Mouse (Mus musculus) kidney, postnatal 0 days (tissue): ENCODE data around the gene Krt75. TPM values are rescaled to one million over a fixed set of nuclear protein-coding genes. Genes with fewer than 3 reads are reported as not detected.
"Not testable (repeated sequence)": the region's sequence is repeated elsewhere in the genome, so short reads cannot be mapped to it uniquely, and the experiment has no call there.

Experiments
- ATAC-seq: fragments of 200-750 bp; cut with Nextera tagmentation; replicated peaks from 2 replicates; pipeline ENCODE4 v1.8.0; 2017; ENCODE audit warnings: low read depth, moderate number of reproducible peaks, moderate TSS enrichment, moderate library complexity; ENCODE audit not compliant: low FRiP score
- DNase-seq: peaks from one replicate; pipeline ENCODE4 v3.0.0-alpha.2; 2016; ENCODE audit warnings: low spot score
- H3K27ac ChIP-seq: fragments of 300-500 bp; sonication (generic); 2 replicates; pipeline ENCODE4 v1.5.1; 2014; ENCODE audit warnings: mild to moderate bottlenecking
- H3K27me3 ChIP-seq: fragments of 300-500 bp; sonication (generic); 2 replicates; pipeline ENCODE4 v1.6.1; 2014; ENCODE audit warnings: low read length, mixed read lengths; ENCODE audit not compliant: insufficient read depth
- H3K36me3 ChIP-seq: fragments of 300-500 bp; sonication (generic); 2 replicates; pipeline ENCODE4 v1.6.1; 2014; ENCODE audit warnings: low read length, mixed read lengths; ENCODE audit not compliant: insufficient read depth
- H3K4me1 ChIP-seq: fragments of 300-500 bp; sonication (generic); replicated peaks from 2 replicates; pipeline ENCODE4 v1.6.1; 2014; ENCODE audit warnings: antibody characterized with exemption, low read length, mixed read lengths; ENCODE audit not compliant: insufficient read depth
- H3K4me2 ChIP-seq: fragments of 300-500 bp; sonication (generic); 2 replicates; pipeline ENCODE4 v1.6.1; 2014; ENCODE audit warnings: mild to moderate bottlenecking, low read length, moderate library complexity, mixed read lengths
- H3K4me3 ChIP-seq: fragments of 300-500 bp; sonication (generic); replicated peaks from 2 replicates; pipeline ENCODE4 v1.5.1; 2014; ENCODE audit warnings: low read depth, low read length
- H3K9ac ChIP-seq: fragments of 300-500 bp; sonication (generic); 2 replicates; pipeline ENCODE4 v1.6.1; 2014; ENCODE audit warnings: low read depth, low read length
- H3K9me3 ChIP-seq: fragments of 300-500 bp; sonication (generic); replicated peaks from 2 replicates; pipeline ENCODE4 v1.6.1; 2016; ENCODE audit warnings: low read length, inconsistent platforms, mixed read lengths
- CTCF ChIP-seq: IDR thresholded peaks from 2 replicates; pipeline ENCODE4 v1.5.1; 2016; ENCODE audit warnings: antibody characterized with exemption, low read depth, mild to moderate bottlenecking, moderate library complexity
- WGBS: fragments of 180-500 bp; shearing (Covaris S2); extraction: QIAGEN DNeasy Blood & Tissue Kit; methylation state at CpG from one replicate; pipeline ENCODE4 v1.1.7; 2014; 5-methylcytosine and 5-hydroxymethylcytosine counted together
- microRNA-seq: library from miRNA; unstranded; fragments of <30 nt; microRNA quantifications from one replicate; pipeline ENCODE4, GENCODE M21; 2016
- polyA plus RNA-seq: library from polyadenylated mRNA; unstranded; fragments of >200 nt; fragmentation: Nextera tagmentation; extraction: Ambion mirVana; gene quantifications from 2 replicates; pipeline ENCODE4 v1.2.1, GENCODE M21; 2015

The Krt75 gene
- polyA plus RNA-seq, 1 experiment from 2014 or later: 0.20 TPM

- Histone ChIP-seq H3K9me3 (no peaks in the 10 kb centered on the region), H3K27me3 (no peaks in the 10 kb centered on the region), H3K27ac (no peak within 1 kb of the TSS), H3K4me2 (no peak within 1 kb of the TSS), H3K36me3 (no peaks in the 10 kb centered on the region), H3K9ac (no peak within 1 kb of the TSS), H3K4me1 (no peaks in the 10 kb centered on the region; the same call in 1 of the 2 replicates), H3K4me3 (no peak within 1 kb of the TSS)
- TF ChIP-seq CTCF: no peak
- DNase-seq: no peak
- 60% methylated on average over 7 of the region's 7 CpGs for WGBS
- no peak for ATAC-seq
Measured at GRCm38 (mm10) chr15:101532720-101533119, 41.0 kb downstream of the Krt75 start, which contains the start of gene Krt84. Gene Krt84, minus strand, starts transcription at chr15:101532820.

- H3K36me3 ChIP-seq: no peaks in the 10 kb centered on the region
- ATAC-seq (no peak), DNase-seq (no peak)
- no peak overlapping the region for H3K27ac ChIP-seq
- 58% methylated on average over 4 of the region's 4 CpGs for WGBS
- H3K4me1 ChIP-seq: no peaks in the 10 kb centered on the region
- no peak overlapping the region for H3K4me3 ChIP-seq
- no peaks in the 10 kb centered on the region for H3K9me3 ChIP-seq
- H3K4me2 ChIP-seq: no peak overlapping the region
- TF ChIP-seq CTCF: no peak
- H3K9ac ChIP-seq: no peak overlapping the region
- no peaks in the 10 kb centered on the region; the same call in 1 of the 2 replicates for H3K27me3 ChIP-seq
Measured at GRCm38 (mm10) chr15:101522556-101523232, 51.0 kb downstream of the Krt75 start.

GRCm38 (mm10) chr15:101519792-101520191, 53.9 kb downstream of the Krt75 start:
- ATAC-seq: no peak

GRCm38 (mm10) chr15:101517161-101517560, 56.5 kb downstream of the Krt75 start, which contains the start of gene Gm49425:
Gene Gm49425, minus strand, starts transcription at chr15:101517261.
- not testable (repeated sequence) for H3K9ac ChIP-seq, H3K27me3 ChIP-seq, ATAC-seq, H3K9me3 ChIP-seq, DNase-seq, H3K4me3 ChIP-seq, H3K4me2 ChIP-seq, H3K36me3 ChIP-seq, H3K27ac ChIP-seq, H3K4me1 ChIP-seq
- 76% methylated on average over 2 of the region's 2 CpGs for WGBS

More at GRCm38 (mm10) chr15:101519792-101520191, 53.9 kb downstream of the Krt75 start:
- no peaks in the 10 kb centered on the region for H3K36me3 ChIP-seq
- no peak overlapping the region for H3K4me3 ChIP-seq
- H3K9ac ChIP-seq: no peak overlapping the region
- H3K27ac ChIP-seq: no peak overlapping the region
- H3K4me2 ChIP-seq: no peak overlapping the region
- H3K4me1 ChIP-seq: no peaks in the 10 kb centered on the region
- TF ChIP-seq CTCF: peak; percentile 92
- DNase-seq: peak; percentile 90
- WGBS: 8% methylated on average over 2 of the region's 2 CpGs
- H3K27me3 ChIP-seq: no peaks in the 10 kb centered on the region; the same call in 1 of the 2 replicates
- no peaks in the 10 kb centered on the region for H3K9me3 ChIP-seq

Small RNAs within 50 kb of the gene (microRNA-seq; reads per million reads assigned to microRNA genes)
- gene Gm44393 (not detected), gene Gm44460 (not detected)

Other genes starting within 250 kb of the Krt75 start
- 1.9 and 2.2 TPM in 2 replicates for gene Krt80, start 203.7 kb downstream of the Krt75 start, polyA plus RNA-seq
- 226 and 229 TPM in 2 replicates for gene Krt7, start 162.9 kb downstream of the Krt75 start, polyA plus RNA-seq
- 0.05 TPM in 1 of 2 replicates, not detected in the other for gene Krt87, start 135.1 kb downstream of the Krt75 start, polyA plus RNA-seq
- 0.13 TPM in 1 of 2 replicates, not detected in the other for gene Krt88, start 126.2 kb downstream of the Krt75 start, polyA plus RNA-seq
- gene Krt81, start 110.2 kb downstream of the Krt75 start, polyA plus RNA-seq: not detected in 2 replicates
- not detected in 2 replicates for gene Krt86, start 100.4 kb downstream of the Krt75 start, polyA plus RNA-seq
- gene Krt83, start 82.4 kb downstream of the Krt75 start, polyA plus RNA-seq: not detected in 2 replicates
- gene Gm49425, start 56.6 kb downstream of the Krt75 start, polyA plus RNA-seq: not detected in 2 replicates
- gene Krt84, start 41.1 kb downstream of the Krt75 start, polyA plus RNA-seq: not detected in 2 replicates
- not detected in 2 replicates for gene Krt82, start 23.2 kb downstream of the Krt75 start, polyA plus RNA-seq
- gene Krt90, start 11.0 kb downstream of the Krt75 start, polyA plus RNA-seq: 0.09 TPM in 1 of 2 replicates, not detected in the other
- gene Gm5414, start 54.3 kb upstream of the Krt75 start, polyA plus RNA-seq: not detected in 2 replicates
- gene Gm5478, start 73.5 kb upstream of the Krt75 start, polyA plus RNA-seq: not detected in 2 replicates
- not detected in 2 replicates for gene Krt6b, start 106.4 kb upstream of the Krt75 start, polyA plus RNA-seq
- not detected in 2 replicates for gene Krt6a, start 120.4 kb upstream of the Krt75 start, polyA plus RNA-seq
- gene Krt5, start 139.0 kb upstream of the Krt75 start, polyA plus RNA-seq: 0.77 and 3.0 TPM in 2 replicates
- not detected in 2 replicates for gene Krt71, start 169.2 kb upstream of the Krt75 start, polyA plus RNA-seq
- gene Krt72, start 212.6 kb upstream of the Krt75 start, polyA plus RNA-seq: not detected in 2 replicates
- not detected in 2 replicates for gene Krt73, start 228.4 kb upstream of the Krt75 start, polyA plus RNA-seq
- gene Krt2, start 244.3 kb upstream of the Krt75 start, polyA plus RNA-seq: not detected in 2 replicates